Mouse (Mus musculus): ENCODE results near the gene Cdh4. TPM values are rescaled to one million over a fixed set of nuclear protein-coding genes. Genes with fewer than 3 reads are reported as not detected.

Cdh4 gene
- total and polyA plus RNA-seq, 3 experiments = 0.05 TPM; not detected in 2

DNA sequence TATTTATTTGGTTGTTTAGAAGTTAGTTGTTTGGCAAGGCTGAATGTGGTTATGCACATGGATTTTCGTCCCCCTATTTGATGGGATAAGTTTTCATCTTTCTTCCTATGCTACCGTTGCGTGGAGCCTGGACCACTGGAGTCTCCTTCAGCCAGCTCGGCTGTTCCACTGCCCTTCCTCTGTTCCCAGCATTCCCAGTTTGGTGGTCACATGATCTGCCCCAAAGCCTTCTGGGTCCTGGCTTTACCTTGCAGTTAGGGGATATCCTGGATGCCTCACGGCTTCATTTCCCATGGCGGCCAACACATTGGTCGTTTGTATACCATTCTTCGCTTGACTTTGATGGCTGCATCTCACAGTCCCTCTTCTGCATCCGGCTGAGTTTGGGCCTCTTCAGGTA is 27.5 kb upstream of the Cdh4 start:
- TF ChIP-seq TAL1 (conservative IDR thresholded peaks at IDR 0.05; ENCODE audit: low read depth, low read length) = no peak
- no peak for TF ChIP-seq GATA2 (IDR thresholded peaks at IDR 0.05; ENCODE audit: borderline replicate concordance, low read depth, low read length)
- TF ChIP-seq GATA1 (IDR thresholded peaks at IDR 0.05; ENCODE audit: borderline replicate concordance, low read length) = no peak
- TF ChIP-seq CTCF (IDR thresholded peaks at IDR 0.05; ENCODE audit: low read depth, low read length) = no peak
- no peak for TF ChIP-seq POLR2AphosphoS5 (IDR thresholded peaks at IDR 0.05; ENCODE audit: insufficient replicate concordance, low read depth, low read length)
- ATAC-seq (ENCODE audit: extremely low read depth, insufficient number of reproducible peaks, low FRiP score, poor library complexity, severe bottlenecking) (no peak), DNase-seq (ENCODE audit: low spot score) (no peak)
- Histone ChIP-seq H3K27me3 (ENCODE audit: insufficient read depth, low read length) (no peaks in the 10 kb centered on the region), H3K4me3 (ENCODE audit: low read depth, low read length) (no peak overlapping the region), H3K36me3 (replicated peaks) (no peaks in the 10 kb centered on the region), H3K9me3 (replicated peaks) (peaks cover 70% of the 10 kb centered on the region), H3K4me1 (ENCODE audit: insufficient read depth, low read depth, low read length) (no peaks in the 10 kb centered on the region)

- ATAC-seq (ENCODE audit: extremely low read depth, insufficient number of reproducible peaks, low FRiP score, poor library complexity, severe bottlenecking) = no peak
- Histone ChIP-seq H3K4me1 (ENCODE audit: insufficient read depth, low read depth, low read length) (no peaks in the 10 kb centered on the region), H3K27me3 (ENCODE audit: insufficient read depth, low read length) (no peaks in the 10 kb centered on the region), H3K36me3 (replicated peaks) (no peaks in the 10 kb centered on the region), H3K9me3 (replicated peaks) (peaks cover 74% of the 10 kb centered on the region), H3K4me3 (ENCODE audit: low read depth, low read length) (no peak overlapping the region)
- TF ChIP-seq CTCF (IDR thresholded peaks at IDR 0.05; ENCODE audit: low read depth, low read length) (no peak), TAL1 (conservative IDR thresholded peaks at IDR 0.05; ENCODE audit: low read depth, low read length) (no peak), GATA2 (IDR thresholded peaks at IDR 0.05; ENCODE audit: borderline replicate concordance, low read depth, low read length) (no peak), POLR2AphosphoS5 (IDR thresholded peaks at IDR 0.05; ENCODE audit: insufficient replicate concordance, low read depth, low read length) (no peak), GATA1 (IDR thresholded peaks at IDR 0.05; ENCODE audit: borderline replicate concordance, low read length) (no peak)
- DNase-seq (ENCODE audit: low spot score) = no peak
Observed at GRCm38 (mm10) chr2:179415892-179416403, 26.3 kb upstream of the Cdh4 start.

- H3K36me3 ChIP-seq (replicated peaks) = no peaks in the 10 kb centered on the region
- H3K4me3 ChIP-seq (ENCODE audit: low read depth, low read length) = no peak overlapping the region
- H3K27me3 ChIP-seq (ENCODE audit: insufficient read depth, low read length) = no peaks in the 10 kb centered on the region
- TF ChIP-seq GATA1 (IDR thresholded peaks at IDR 0.05; ENCODE audit: borderline replicate concordance, low read length) (no peak), GATA2 (IDR thresholded peaks at IDR 0.05; ENCODE audit: borderline replicate concordance, low read depth, low read length) (no peak), TAL1 (conservative IDR thresholded peaks at IDR 0.05; ENCODE audit: low read depth, low read length) (no peak), CTCF (IDR thresholded peaks at IDR 0.05; ENCODE audit: low read depth, low read length) (no peak), POLR2AphosphoS5 (IDR thresholded peaks at IDR 0.05; ENCODE audit: insufficient replicate concordance, low read depth, low read length) (no peak)
- peaks cover 75% of the 10 kb centered on the region for H3K9me3 ChIP-seq (replicated peaks)
- DNase-seq (ENCODE audit: low spot score) = no peak
- no peak for ATAC-seq (ENCODE audit: extremely low read depth, insufficient number of reproducible peaks, low FRiP score, poor library complexity, severe bottlenecking)
- no peaks in the 10 kb centered on the region for H3K4me1 ChIP-seq (ENCODE audit: insufficient read depth, low read depth, low read length)
Observed at GRCm38 (mm10) chr2:179416587-179417227, 25.5 kb upstream of the Cdh4 start.

DNA sequence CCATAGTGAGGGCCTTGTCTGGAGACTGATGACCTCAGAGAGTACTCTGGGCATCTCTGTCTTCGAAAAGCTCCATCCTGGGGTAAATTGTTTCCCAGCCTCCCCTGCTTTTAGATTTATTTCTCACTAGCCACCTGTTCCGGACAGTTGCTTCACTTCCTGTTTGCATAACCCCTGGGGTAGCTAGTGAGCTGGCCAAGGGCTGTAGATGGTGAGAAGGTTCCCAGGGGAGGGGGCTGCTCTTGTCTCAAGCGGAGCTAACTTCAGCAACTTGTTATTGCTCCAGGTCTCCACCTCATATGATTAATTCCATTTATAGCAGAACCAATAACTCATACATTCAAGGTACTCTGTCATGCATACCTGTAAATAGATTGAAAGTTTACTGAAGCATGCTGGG is 16.6 kb upstream of the Cdh4 start:
- TF ChIP-seq GATA1 (IDR thresholded peaks at IDR 0.05; ENCODE audit: borderline replicate concordance, low read length) (no peak), GATA2 (IDR thresholded peaks at IDR 0.05; ENCODE audit: borderline replicate concordance, low read depth, low read length) (no peak), POLR2AphosphoS5 (IDR thresholded peaks at IDR 0.05; ENCODE audit: insufficient replicate concordance, low read depth, low read length) (no peak), CTCF (IDR thresholded peaks at IDR 0.05; ENCODE audit: low read depth, low read length) (no peak), TAL1 (conservative IDR thresholded peaks at IDR 0.05; ENCODE audit: low read depth, low read length) (no peak)
- Histone ChIP-seq H3K4me1 (ENCODE audit: insufficient read depth, low read depth, low read length) (no peaks in the 10 kb centered on the region), H3K9me3 (replicated peaks) (peaks cover 81% of the 10 kb centered on the region), H3K27me3 (ENCODE audit: insufficient read depth, low read length) (no peaks in the 10 kb centered on the region), H3K4me3 (ENCODE audit: low read depth, low read length) (no peak overlapping the region), H3K36me3 (replicated peaks) (no peaks in the 10 kb centered on the region)
- ATAC-seq (ENCODE audit: extremely low read depth, insufficient number of reproducible peaks, low FRiP score, poor library complexity, severe bottlenecking) (no peak), DNase-seq (ENCODE audit: low spot score) (no peak)

GRCm38 (mm10) chr2:179428889-179429288 is 13.3 kb upstream of the Cdh4 start:
- H3K36me3 ChIP-seq (replicated peaks) = no peaks in the 10 kb centered on the region
- TF ChIP-seq GATA2 (IDR thresholded peaks at IDR 0.05; ENCODE audit: borderline replicate concordance, low read depth, low read length) (no peak), GATA1 (IDR thresholded peaks at IDR 0.05; ENCODE audit: borderline replicate concordance, low read length) (no peak), POLR2AphosphoS5 (IDR thresholded peaks at IDR 0.05; ENCODE audit: insufficient replicate concordance, low read depth, low read length) (no peak), TAL1 (conservative IDR thresholded peaks at IDR 0.05; ENCODE audit: low read depth, low read length) (no peak), CTCF (IDR thresholded peaks at IDR 0.05; ENCODE audit: low read depth, low read length) (no peak)
- DNase-seq (ENCODE audit: low spot score) (no peak), ATAC-seq (ENCODE audit: extremely low read depth, insufficient number of reproducible peaks, low FRiP score, poor library complexity, severe bottlenecking) (no peak)
- no peak overlapping the region for H3K4me3 ChIP-seq (ENCODE audit: low read depth, low read length)
- H3K4me1 ChIP-seq (ENCODE audit: insufficient read depth, low read depth, low read length) = no peaks in the 10 kb centered on the region
- no peaks in the 10 kb centered on the region for H3K27me3 ChIP-seq (ENCODE audit: insufficient read depth, low read length)
- peaks cover 68% of the 10 kb centered on the region for H3K9me3 ChIP-seq (replicated peaks)

- Histone ChIP-seq H3K36me3 (replicated peaks) (no peaks in the 10 kb centered on the region), H3K4me1 (ENCODE audit: insufficient read depth, low read depth, low read length) (no peaks in the 10 kb centered on the region), H3K9me3 (replicated peaks) (peaks cover 95% of the 10 kb centered on the region), H3K27me3 (ENCODE audit: insufficient read depth, low read length) (no peaks in the 10 kb centered on the region), H3K4me3 (ENCODE audit: low read depth, low read length) (no peak overlapping the region)
- DNase-seq (ENCODE audit: low spot score) (no peak), ATAC-seq (ENCODE audit: extremely low read depth, insufficient number of reproducible peaks, low FRiP score, poor library complexity, severe bottlenecking) (no peak)
- TF ChIP-seq CTCF (IDR thresholded peaks at IDR 0.05; ENCODE audit: low read depth, low read length) (no peak), GATA2 (IDR thresholded peaks at IDR 0.05; ENCODE audit: borderline replicate concordance, low read depth, low read length) (no peak), POLR2AphosphoS5 (IDR thresholded peaks at IDR 0.05; ENCODE audit: insufficient replicate concordance, low read depth, low read length) (no peak)
Observed at GRCm38 (mm10) chr2:179440161-179440560, 2.1 kb upstream of the Cdh4 start.
